Mouse (Mus musculus): Measurements from ENCODE around the gene Birc7.

Birc7 gene

DNA sequence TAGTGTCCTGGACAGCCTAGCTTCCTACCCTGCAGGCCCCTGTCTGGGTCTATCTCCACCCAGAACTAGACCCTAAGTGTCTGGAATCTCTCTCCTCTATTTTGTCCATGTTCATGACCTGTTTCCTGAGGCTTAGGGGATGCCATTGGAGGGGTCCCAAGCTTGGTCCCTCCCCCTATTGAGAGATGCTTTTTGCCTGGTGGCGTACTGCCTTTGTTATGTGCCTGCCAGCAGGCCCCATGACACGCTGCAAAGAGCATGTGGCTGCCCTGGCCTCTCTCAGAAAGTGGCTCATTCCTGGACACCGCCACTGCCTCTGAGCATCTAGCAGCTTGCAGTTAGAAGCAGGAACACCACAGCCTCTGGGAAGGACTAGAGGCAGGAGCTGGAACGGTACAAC lies at the start of gene Birc7:
Birc7 (plus strand) TSS at position 301 of the 400 bp plus-strand sequence.
- DNase-seq, result no peak

DNA sequence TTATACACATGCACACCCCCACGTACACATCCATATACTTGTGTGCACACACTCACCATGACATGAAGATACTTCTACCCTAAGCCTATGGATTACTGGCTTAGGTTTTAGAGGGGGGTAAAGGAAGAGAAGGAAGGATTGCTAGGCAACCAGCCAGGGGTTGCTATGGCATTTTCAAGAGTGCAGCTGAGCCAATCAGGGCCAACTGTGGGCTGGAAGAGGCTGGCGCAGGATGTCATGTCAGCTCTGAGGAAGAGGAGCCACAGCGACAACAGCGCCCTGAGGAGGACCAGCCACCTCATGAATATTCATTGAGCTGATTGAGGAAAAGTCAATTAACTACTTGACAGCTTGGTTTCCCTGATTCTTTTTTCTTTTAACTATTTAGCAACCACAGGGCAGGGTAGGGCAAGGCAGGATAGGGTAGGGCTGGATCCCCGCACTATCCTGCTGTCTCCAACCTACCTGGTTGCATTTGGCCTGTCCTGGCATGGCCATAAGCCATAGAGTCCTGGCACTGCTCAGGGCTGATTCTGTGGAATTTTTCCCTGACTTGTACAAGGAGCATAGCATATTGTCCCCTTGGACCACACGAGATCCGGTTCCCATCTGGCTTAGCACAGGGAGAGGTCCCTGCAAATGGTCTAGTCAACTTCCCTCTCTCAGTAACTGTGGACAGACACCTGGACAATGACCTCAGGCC lies 49.3 kb upstream of the Birc7 start:
- DNase-seq, result peak; percentile 82

DNA sequence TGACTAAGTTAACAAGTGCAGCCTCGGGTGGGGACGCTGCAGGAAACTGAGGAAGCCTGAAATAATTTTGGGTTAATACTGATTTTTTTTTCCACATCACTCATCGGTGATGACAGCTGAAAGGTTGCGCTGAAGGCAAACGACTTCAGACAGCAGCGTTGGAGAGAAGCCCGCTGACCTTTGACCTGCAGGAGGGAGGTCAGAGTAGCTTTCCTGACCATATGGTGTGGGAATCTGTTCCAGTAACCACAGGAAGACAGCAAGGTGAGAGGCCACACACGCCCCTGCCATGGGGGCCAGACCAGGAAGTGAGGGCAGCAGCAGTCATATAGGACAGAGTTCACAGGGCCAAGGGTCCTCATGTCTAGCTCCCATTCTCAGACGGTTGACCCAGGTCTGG lies 47.5 kb upstream of the Birc7 start:
- DNase-seq, result peak; percentile 31

DNA sequence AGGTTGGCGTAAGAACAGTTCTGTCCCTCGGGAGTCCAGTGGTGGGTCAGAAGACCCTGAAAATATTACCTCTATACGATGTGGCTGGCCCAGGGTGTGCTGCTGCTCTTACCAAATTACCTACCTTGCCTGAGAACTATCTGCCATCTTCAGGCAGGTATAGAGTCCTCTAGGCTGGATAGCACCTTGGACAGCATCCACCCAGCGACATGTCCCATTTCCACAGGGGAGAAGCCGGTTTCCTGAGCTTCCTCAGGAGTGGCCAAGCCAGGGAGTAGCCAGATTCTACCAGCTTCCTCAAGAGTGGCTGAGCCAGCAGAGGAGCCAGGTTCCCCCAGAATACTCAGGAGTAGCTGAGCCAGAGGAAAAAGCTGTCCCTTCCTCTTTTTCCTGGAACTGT lies 43.6 kb upstream of the Birc7 start:
- DNase-seq, result no peak

DNA sequence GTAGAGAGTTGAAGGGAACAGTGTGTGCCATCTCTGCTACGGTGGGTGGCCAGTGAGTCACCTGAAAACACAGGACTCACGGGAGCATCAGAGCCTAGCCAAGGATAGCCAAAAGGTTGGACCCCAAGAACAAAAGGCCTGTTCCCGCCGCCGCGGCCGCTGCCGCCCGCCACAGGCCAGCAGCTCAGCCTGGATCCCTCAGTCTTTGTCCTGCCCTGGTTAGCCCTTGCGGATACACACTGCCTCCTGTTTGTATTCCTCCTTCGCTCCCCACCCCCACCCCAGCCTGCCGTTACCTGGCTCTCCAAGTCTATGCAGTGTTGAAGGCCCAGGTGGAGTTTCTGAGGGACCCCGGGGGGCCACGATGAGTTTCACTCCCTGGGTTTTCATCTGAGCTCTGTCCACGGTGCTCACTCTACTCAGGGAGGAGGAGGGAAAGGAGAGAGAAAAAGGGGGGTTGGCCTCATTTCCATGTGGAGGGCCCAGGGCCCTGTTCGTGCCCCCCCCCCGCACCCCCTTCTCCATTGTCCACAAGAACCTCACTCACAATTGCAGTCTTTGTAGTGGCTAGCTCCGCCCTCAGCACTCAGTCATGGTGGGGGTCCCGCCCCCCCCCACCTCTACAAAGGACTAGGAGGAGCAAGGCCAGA lies 39.4 kb upstream of the Birc7 start:
- no peak for DNase-seq

DNA sequence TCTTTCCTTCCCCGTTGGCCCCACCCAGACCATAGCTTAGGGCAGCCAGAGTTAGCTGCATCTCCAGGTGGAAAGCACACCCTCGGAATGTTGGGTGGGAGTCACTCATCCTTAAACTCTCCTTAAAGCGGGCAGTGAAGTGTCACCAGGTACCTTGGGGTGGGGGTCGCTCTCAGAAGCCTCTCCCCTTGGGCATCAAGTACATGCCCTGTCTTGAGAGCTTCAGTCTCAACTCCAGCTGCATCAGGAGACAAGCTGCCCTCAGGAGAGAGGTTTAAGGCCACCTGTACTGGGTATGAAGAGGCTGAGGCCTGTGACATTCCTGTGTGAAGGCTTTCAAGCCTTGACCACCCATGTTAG lies 38.9 kb upstream of the Birc7 start:
- peak; percentile 56 for DNase-seq

DNA sequence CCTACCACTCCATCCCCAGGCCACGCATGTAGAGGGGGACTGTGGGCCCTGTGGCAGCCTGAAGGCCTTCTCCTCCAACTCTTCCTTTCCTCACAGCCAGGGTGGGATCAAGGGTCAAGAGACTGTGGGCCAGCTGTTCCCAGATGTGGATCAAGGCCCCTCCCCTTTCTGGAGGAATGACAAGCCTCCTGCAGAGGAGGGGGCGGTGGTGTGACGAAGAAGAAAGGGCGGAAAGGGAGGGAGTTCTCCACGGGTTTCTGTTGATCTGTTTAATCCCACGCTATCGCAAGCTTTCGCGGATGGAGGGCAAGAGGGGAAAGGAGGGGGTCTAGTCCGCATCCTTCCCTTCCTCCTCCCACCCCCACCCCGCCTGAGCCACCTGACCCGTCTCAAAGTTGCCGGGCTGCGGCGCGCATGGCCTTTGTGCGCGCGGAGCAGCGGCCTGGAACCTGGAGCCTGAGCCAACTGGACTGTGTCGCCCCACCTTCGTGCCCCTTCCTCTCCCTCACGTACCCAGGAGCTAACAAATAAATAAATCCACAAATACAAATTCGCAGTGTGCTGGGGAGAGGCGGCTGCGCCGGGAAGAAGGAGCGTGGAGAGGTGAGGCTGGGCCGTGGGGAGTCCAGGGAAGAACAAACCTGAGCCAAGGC lies 38.3 kb upstream of the Birc7 start:
- DNase-seq, result peak; percentile 68

DNA sequence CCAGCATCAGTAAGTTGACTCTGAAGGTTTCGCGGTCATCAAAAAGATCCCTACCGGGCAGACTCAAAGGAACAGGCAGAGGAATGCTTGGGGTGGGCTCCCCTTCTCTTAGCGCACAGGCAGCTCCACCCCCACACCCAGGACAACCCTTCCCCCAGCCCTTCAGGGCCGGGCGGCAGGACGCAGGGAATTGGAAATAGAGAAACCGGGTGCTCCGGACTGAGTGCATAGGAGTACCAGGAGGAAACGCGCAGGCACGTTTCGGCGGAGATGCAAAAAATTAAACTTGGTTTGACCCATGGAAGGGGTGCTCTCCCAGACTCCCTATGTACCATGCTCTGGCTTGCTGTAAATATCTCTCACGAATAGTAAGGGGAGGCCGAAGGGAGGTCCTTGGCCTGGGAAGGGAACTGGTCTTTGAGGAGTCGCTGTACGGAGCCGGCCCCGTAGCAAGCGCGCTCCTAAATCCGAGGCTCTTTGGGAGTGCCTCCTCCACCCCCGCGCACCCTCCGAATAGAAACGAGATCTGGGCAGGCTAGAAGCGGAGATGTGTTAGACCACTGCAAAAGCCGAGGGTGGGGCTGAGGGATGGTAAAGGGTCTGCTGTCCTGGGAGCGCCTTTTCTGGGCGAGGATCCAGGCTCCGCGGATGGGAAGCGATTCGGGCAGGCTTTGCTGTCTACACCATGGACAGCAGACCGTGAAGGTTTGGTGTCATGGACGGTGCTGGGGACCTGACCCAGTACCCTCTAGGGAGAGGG lies 37.6 kb upstream of the Birc7 start:
- peak; percentile 80 for DNase-seq

DNA sequence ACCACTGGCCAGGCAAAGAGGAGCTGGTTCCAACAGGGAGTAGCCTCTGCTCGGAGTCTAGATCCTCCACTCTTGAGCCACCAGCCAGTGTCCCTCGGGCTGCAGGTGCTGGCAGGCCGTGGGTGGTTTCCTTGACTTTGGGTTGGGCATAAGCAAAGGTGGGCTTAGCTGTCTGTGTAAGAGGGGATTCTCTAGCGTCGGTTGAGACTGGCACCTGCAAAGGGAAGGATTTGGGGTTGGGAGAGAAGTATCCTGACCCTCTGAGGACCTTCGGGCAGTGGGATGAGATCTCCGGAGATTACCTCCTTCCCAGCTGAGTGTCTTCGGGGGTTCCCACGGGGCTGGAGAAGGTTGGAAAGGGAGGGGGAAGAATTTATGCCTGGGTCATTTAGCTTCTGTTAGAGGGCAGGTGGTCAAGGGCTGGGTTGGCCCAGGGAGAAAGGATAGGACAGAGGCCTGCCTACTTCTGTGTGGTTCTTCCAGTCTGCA lies 36.9 kb upstream of the Birc7 start:
- DNase-seq, result no peak

DNA sequence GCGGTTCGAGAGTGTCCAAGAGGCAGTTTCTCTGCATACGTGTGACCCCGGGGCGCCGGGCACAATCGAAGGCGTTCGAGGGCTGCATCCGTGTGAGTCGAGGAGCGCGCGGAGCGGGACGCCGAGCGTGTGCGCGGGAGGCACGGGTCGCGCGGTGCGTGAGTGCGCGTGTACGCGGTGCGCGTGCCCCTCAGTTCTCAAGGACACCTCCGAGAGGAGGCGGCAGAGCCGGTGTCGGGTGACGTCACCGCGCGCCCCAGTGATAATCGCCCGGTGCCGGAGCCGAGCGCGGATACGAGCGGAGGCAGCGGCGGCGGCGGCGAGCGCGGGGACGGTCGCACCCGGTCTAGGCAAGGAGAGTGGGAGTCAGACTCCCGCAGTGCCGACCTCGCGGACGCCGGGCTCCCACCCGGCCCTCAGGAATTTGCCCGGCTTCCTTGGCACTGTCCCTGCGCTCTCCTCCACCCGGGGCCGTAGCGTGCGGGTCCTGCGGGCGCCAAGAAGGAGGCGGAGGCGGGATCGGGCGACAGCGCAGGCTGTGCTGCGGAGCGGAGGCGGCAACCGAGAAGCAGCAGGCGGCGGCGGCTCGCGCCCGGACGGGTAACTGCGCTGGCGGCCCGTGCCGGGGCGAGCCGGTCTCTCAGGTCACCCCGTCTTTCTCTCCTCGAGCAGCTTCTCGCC lies 35.8 kb upstream of the Birc7 start:
- peak; percentile 97 for DNase-seq

DNA sequence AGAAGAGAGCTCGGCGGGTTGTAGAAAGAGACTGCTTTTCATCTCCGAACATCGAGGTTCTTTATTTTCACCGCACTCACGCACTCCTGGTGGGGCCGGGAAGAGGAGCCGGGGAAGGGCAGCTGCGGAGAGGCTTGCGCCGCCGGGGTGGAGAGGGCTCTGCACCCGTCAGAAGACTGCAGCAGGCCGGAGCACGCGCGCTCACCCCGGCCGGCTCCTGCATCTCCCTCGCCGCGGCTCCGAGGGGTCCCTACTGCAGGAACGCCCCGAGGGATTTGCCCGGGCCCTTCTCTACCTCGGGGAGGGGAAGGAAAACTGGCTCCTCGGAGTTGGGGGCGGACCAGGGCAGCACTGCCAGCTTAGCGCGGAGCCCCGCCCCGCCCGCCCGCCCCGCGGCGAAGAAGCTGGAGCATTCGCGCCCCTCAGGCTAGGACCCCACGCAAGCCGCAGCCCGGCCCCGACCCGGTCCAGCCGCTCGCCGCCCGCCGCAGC lies 35.2 kb upstream of the Birc7 start:
- peak; percentile 81 for DNase-seq

DNA sequence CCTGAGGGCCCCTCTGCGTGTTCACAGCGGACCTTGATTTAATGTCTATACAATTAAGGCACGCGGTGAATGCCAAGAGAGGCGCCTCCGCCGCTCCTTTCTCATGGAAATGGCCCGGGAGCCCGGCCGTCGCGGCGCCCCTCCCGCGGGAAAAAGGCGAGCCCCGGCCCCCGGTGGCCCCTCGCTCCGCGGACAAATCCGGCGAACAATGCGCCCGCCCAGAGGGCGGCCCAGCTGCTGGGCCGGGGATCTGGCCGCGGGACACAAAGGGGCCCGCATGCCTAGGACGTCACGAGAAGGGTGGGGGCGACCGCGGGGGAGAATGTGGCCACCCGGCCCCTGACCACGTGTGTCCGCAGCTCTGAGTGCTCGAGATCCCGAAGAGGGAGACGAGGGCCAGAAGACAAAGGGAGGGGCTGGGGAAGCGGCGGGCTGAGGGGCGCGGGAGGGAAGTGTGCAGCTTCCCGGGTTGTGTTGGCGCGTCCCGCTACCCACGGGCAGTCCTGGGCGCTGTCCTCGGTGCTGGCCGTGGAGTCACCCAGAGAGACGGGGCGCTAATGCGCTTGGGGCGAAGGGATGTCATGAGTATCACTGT lies 34.7 kb upstream of the Birc7 start:
- DNase-seq, result peak; percentile 90

DNA sequence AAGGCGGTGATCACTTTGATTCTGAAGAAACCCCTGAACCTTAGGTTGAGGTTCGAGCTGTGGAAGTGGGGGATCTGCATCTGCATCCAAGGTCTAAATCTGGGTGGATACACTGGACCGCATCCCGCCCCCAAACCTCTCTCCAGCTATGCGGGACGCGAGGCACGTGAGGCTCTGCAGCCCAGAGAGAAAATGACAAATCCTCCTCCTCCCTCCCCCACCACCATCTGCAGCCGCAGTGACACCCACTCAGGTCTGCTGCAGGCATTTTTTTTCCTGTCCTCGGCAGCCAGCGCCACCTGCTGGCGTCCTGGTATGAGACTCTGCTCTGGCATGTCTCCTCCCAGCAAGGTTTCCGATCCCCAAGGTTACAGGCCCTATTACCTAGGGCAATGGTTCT lies 34.1 kb upstream of the Birc7 start:
- peak; percentile 97 for DNase-seq

DNA sequence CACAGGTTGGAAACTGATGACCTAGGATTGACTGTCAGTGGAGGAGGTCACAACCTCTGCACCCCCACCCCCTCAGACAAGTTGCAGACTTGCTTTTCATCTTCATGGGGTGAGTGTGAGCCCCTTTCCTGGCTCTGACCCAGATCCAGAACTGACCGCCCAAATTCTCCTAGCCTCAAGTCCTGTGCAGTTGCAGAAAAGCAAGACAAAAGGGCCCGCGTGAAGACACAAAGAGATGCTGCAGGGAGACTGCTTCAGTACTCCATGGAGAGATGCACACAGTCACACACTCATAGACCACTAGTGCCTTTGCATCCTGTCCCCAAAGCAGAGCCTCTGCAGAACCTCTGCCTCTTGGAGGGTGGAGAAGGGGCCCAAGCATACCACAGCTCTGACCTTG lies 33.5 kb upstream of the Birc7 start:
- peak; percentile 82 for DNase-seq

DNA sequence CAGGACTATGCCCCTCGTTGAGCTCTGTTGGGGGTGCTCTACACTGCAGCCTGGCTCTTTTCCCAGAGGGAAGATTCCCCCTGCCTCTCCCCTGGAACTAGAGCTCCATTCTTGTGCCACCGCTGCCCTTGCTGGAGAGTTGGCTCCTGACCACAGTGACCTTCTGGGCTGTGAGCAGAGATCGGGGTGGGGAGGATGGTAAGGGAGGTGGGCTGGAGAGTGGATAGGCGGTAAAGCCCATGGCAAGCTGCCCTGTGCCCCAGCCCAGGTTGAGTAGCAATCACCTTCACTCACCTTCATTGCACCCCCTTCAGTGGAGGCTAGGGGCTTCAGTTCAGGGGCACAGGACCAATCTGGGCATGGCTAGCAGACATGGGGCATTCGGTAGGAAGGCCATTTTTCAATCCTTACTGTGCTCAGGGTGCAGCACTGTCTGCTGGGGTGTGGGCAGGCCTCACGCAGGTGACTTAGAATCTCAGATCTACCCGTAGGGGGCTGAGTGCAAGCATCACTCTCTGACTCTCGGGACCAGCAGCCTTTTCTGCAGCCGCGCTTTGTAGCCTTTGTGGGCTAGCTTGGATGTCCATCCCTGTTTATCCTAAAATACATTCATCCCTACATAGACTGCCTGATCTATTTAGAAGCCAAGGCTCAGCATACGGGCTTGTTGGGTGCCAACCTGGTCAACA lies 32.8 kb upstream of the Birc7 start:
- DNase-seq, result peak; percentile 81

DNA sequence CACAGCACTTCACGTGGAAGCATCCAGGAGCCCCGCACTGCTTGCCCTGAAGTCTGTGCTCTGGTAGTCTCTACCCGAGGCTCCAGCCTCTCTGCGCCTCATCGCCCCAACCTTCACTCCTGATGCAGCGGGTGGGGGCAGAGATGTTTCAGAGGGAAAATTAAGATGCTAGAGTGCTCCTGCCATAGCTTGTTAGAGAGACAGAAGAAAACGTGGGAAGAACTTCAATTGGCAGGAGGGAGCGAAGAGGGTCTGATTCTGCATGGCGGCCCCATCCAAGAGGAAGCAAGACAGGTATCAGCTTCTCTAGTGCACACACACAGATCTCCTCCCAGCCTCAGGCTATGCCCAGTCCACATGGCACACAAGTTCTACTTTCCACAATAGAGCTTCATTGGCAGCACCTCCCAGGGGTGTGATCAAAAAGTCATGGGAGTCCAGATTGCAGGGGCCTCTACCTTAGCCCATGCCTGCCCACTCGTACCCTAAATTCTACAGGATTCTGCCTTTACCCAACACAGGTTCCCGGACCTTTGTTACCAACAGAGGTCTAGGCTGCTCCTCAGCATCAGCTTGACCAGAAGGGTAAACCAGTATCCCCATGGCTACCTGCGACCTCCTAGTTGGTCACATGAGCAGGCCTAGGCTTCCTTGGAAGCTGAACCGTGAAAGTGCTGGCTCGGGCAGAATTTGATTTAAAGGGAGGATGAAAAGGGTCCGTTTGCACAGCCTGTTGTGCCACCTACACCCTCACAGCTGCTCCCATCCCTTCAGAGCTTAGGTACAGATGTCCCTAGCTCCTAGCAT lies 31.8 kb upstream of the Birc7 start:
- no peak for DNase-seq

DNA sequence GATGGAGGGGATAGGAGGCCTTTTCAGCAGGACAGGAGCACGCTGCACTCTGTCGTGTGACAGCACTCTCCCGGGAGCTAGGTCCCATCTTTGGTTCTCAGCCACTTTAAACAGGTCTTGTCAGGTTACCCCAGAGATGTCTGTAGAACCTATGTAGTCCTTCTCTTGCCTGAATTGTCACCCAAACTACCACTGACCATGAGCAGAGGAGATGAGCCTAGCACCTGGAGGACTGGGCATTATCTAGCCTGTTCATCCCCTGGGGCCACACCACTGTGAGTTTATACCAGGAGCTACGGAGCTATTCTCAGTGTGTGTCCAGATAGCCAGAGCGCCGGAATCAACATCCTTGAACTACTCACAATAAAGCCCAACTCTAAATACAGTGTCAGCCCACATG lies 31.0 kb upstream of the Birc7 start:
- no peak for DNase-seq

DNA sequence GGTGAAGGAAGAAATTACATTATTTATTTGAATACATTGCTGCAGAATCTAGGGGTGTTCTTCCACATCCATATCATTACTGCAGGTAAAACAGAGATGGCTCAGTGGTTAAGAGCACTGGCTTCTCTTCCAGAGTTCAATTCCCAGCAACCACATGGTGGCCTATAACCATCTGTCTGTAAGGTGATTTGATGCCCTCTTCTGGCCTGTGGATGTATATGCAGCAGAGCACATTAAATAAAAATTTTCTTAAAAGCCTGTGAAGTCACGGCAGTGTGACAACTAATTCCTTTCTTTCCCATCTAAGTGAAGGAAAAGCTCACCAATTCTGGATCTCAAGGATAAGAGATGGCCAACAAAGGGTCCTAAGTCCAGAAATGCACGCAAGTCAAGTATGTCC lies 26.7 kb upstream of the Birc7 start:
- peak; percentile 56 for DNase-seq

DNA sequence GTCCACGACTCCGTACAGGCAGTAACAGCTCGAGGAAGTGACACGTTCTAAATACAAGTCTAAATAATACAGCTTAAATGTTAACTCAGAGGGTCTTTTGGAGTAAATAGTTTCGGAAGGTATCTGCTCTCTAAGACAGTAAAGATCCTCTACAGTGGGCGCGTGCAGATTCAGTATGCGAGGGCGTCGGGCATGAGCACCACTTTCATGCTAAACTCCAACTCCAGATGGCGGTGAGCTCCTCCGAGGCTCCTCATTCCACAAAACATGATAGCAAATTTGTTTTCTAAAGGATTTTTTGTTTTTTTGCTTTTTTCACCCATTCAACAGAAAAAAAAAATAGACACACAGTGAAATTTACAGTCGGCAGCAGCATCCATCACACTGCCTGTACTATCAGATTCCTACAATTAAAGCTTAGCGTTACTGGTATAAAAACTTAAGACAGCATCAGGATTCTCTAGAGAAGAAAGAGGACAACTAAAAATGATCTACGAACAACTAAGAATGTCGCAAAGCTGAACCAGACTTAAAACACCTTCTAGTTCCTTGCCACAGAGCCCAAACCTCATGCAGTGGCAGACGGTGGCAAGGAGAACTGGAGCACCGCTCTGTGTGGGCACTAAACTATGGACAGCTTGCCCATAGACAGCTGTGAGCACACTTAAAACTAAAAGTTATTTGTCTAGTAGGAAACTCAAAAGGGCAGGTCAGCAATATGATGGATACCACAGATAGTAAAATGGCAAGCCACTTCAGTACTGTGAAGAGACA lies 24.2 kb upstream of the Birc7 start:
- DNase-seq, result no peak

All from cerebellum, adult 9-11 months (tissue).